ENCODE assay signal across 8 mouse cellular contexts in the genomic region with DNA sequence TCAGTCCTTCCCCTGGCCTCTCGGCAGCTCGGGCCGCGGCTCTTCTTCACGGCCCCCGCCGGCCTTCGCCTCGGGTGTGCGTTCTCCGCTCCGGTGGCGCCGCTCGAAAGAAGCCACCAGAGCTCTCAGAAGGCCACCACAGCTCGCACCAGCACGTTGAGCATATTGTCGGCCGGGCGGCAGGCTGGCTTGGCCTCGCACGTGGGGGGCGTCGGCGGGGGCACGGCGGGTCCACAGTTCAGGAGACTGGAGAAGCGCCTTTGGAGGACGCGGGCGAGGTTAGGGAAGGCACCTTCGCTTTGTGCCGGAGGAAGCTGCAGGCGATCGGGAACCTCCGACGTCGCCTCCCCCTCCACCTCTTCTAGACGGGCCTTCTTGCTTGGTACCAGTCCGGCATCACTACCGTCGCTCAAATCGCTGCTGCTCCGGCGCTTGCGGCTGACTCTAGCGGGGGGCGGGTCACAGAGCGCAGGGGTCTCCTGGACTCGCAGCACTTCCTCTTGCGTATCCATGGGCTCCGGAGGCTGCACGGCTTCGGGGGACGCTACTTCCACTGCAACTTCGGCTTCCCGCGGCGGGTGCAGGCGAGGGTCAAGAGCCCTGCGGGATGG. TPM values are rescaled to one million over a fixed set of nuclear protein-coding genes. Genes with fewer than 3 reads are reported as not detected.
DNase-seq lines count a peak whose midpoint lies in the region; ATAC-seq and TF ChIP-seq lines count a peak whose summit lies in the region.

No protein-coding gene starts in this region.

- H3K4me3 ChIP-seq in testis, adult 2 months (ENCODE audit: control insufficient read depth, low read depth, low read length), result peak overlapping the region; percentile 94

- H3K4me1 ChIP-seq in testis, adult 2 months (ENCODE audit: control insufficient read depth, insufficient read depth, low read length), result peaks cover 33% of the 10 kb centered on the region

- H3K27me3 ChIP-seq in testis, adult 2 months (ENCODE audit: control insufficient read depth, insufficient read depth, low read length), result peaks cover 3% of the 10 kb centered on the region; the same call in 1 of the 2 replicates

- no peak for TF ChIP-seq CTCF in testis, adult 2 months (IDR thresholded peaks at IDR 0.05; ENCODE audit: control insufficient read depth, insufficient read depth, insufficient replicate concordance, low read depth, low read length)

- no peaks in the 10 kb centered on the region for H3K36me3 ChIP-seq in testis, adult 2 months (ENCODE audit: control insufficient read depth, insufficient read depth, low read length)

- TF ChIP-seq POLR2A in testis, adult 2 months (IDR thresholded peaks at IDR 0.05; ENCODE audit: control insufficient read depth, low read depth, low read length), result no peak

- ATAC-seq in common myeloid progenitor, adult 5-6 weeks (replicated peaks; ENCODE audit: low read depth, poor library complexity, severe bottlenecking), result peak; percentile 12
- ATAC-seq in granulocyte monocyte progenitor cell, adult 5-6 weeks (replicated peaks; ENCODE audit: poor library complexity, severe bottlenecking), result peak; percentile 33
- ATAC-seq in megakaryocyte progenitor cell, adult 5-6 weeks (replicated peaks; ENCODE audit: poor library complexity), result peak; percentile 10; the same call in 1 of the 2 replicates
- no peak for ATAC-seq in activated CD4-positive, CD25-positive, alpha-beta regulatory T cell, adult 4 months

- H3K27ac ChIP-seq in testis, adult 2 months (ENCODE audit: control insufficient read depth, insufficient read depth, low read depth, low read length), result peak overlapping the region; percentile 88

- DNase-seq in spleen, adult 18-20 months, result peak; percentile 54 to 62
- DNase-seq in spleen, adult 12 weeks (ENCODE audit: low spot score), result no peak
- peak; percentile 78 for DNase-seq in kidney, postnatal 10 days

RNA-seq across cellular contexts. Expression of a gene that starts 0.6 kb away (rescaled TPM):
- 73.6 and 80.7 TPM in 2 replicates for total RNA-seq in common myeloid progenitor, adult 5-6 weeks (2017)
- total RNA-seq in granulocyte monocyte progenitor cell, adult 5-6 weeks (2014; fragmentation: Nextera tagmentation), result 33.3 and 44.1 TPM in 2 replicates
- 40.7 and 47.6 TPM in 2 replicates for total RNA-seq in granulocyte monocyte progenitor cell, adult 5-6 weeks (2017)
- total RNA-seq in megakaryocyte progenitor cell, adult 5-6 weeks (2015), result 43.5 and 61.9 TPM in 2 replicates
- total RNA-seq in megakaryocyte progenitor cell, adult 5-6 weeks (2017), result 34.4 and 49.8 TPM in 2 replicates
- polyA plus RNA-seq in testis, adult 2 months (2012; rRNA removed), result 2.1 and 2.3 TPM in 2 replicates
- 10 to 100 TPM; 54.7 to 56.1 TPM for polyA plus RNA-seq in activated CD4-positive, CD25-positive, alpha-beta regulatory T cell, adult 4 months (2017; shearing (Covaris generic))

RNA-seq across cellular contexts. Expression of a gene that starts 24.0 kb away (rescaled TPM):
- total RNA-seq in common myeloid progenitor, adult 5-6 weeks (2017), result 85.0 and 102 TPM in 2 replicates
- 76.9 and 123 TPM in 2 replicates for total RNA-seq in granulocyte monocyte progenitor cell, adult 5-6 weeks (2014; fragmentation: Nextera tagmentation)
- total RNA-seq in granulocyte monocyte progenitor cell, adult 5-6 weeks (2017), result 73.8 and 95.9 TPM in 2 replicates
- 56.0 and 64.4 TPM in 2 replicates for total RNA-seq in megakaryocyte progenitor cell, adult 5-6 weeks (2015)
- total RNA-seq in megakaryocyte progenitor cell, adult 5-6 weeks (2017), result 82.2 and 84.4 TPM in 2 replicates
- polyA plus RNA-seq in testis, adult 2 months (2012; rRNA removed), result 131 and 161 TPM in 2 replicates
- 10 to 100 TPM; 32.6 to 49.8 TPM for polyA plus RNA-seq in activated CD4-positive, CD25-positive, alpha-beta regulatory T cell, adult 4 months (2017; shearing (Covaris generic))

RNA-seq across cellular contexts. Expression of a gene that starts 25.6 kb away (rescaled TPM):
- total RNA-seq in common myeloid progenitor, adult 5-6 weeks (2017), result 46.5 and 55.3 TPM in 2 replicates
- total RNA-seq in granulocyte monocyte progenitor cell, adult 5-6 weeks (2014; fragmentation: Nextera tagmentation), result 92.9 and 98.1 TPM in 2 replicates
- total RNA-seq in granulocyte monocyte progenitor cell, adult 5-6 weeks (2017), result 46.5 and 59.2 TPM in 2 replicates
- 71.6 and 77.1 TPM in 2 replicates for total RNA-seq in megakaryocyte progenitor cell, adult 5-6 weeks (2015)
- total RNA-seq in megakaryocyte progenitor cell, adult 5-6 weeks (2017), result 50.9 and 53.5 TPM in 2 replicates
- polyA plus RNA-seq in testis, adult 2 months (2012; rRNA removed), result 27.5 and 28.2 TPM in 2 replicates
- 10 to 100 TPM in 1 of 2 experiments, 1 to 10 TPM in 1; 9.4 to 12.5 TPM for polyA plus RNA-seq in activated CD4-positive, CD25-positive, alpha-beta regulatory T cell, adult 4 months (2017; shearing (Covaris generic))

RNA-seq across cellular contexts. Expression of a gene that starts 39.2 kb away (rescaled TPM):
- total RNA-seq in common myeloid progenitor, adult 5-6 weeks (2017), result 38.8 and 47.8 TPM in 2 replicates
- 82.1 and 133 TPM in 2 replicates for total RNA-seq in granulocyte monocyte progenitor cell, adult 5-6 weeks (2014; fragmentation: Nextera tagmentation)
- total RNA-seq in granulocyte monocyte progenitor cell, adult 5-6 weeks (2017), result 65.9 and 73.3 TPM in 2 replicates
- total RNA-seq in megakaryocyte progenitor cell, adult 5-6 weeks (2015), result 56.3 and 72.0 TPM in 2 replicates
- 58.0 and 65.6 TPM in 2 replicates for total RNA-seq in megakaryocyte progenitor cell, adult 5-6 weeks (2017)
- 0.93 and 1.2 TPM in 2 replicates for polyA plus RNA-seq in testis, adult 2 months (2012; rRNA removed)
- polyA plus RNA-seq in activated CD4-positive, CD25-positive, alpha-beta regulatory T cell, adult 4 months (2017; shearing (Covaris generic)), result 1 to 10 TPM in 1 of 2 experiments, under 1 TPM in 1; 0.85 to 1.2 TPM
